Mouse (Mus musculus) kidney, embryonic 16.5 days (tissue): ENCODE measurements around the gene Ptdss2. TPM values are rescaled to one million over a fixed set of nuclear protein-coding genes. Genes with fewer than 3 reads are reported as not detected.

Experiments used
- ATAC-seq: fragments of 200-750 bp; cut with Nextera tagmentation; 2 replicates; pipeline ENCODE4 v1.8.0; 2017; ENCODE audit warnings: moderate TSS enrichment; ENCODE audit not compliant: low FRiP score, low TSS enrichment
- H3K27ac ChIP-seq: fragments of 300-500 bp; sonication (generic); 2 replicates; pipeline ENCODE4 v1.5.1; 2014; ENCODE audit warnings: low read length
- H3K27me3 ChIP-seq: fragments of 300-500 bp; sonication (generic); 2 replicates; pipeline ENCODE4 v1.6.1; 2014; ENCODE audit warnings: low read length, control low read depth, mixed read lengths; ENCODE audit not compliant: insufficient read depth
- H3K36me3 ChIP-seq: fragments of 300-500 bp; sonication (generic); 2 replicates; pipeline ENCODE4 v1.6.1; 2014; ENCODE audit warnings: low read length, control low read depth, mixed read lengths; ENCODE audit not compliant: insufficient read depth
- H3K4me1 ChIP-seq: fragments of 300-500 bp; sonication (generic); 2 replicates; pipeline ENCODE4 v1.6.1; 2014; ENCODE audit warnings: low read length, control low read depth, mixed read lengths; ENCODE audit not compliant: insufficient read depth
- H3K4me2 ChIP-seq: fragments of 300-500 bp; sonication (generic); replicated peaks from 2 replicates; pipeline ENCODE4 v1.6.1; 2014; ENCODE audit warnings: low read depth, low read length
- H3K4me3 ChIP-seq: fragments of 300-500 bp; sonication (generic); 2 replicates; pipeline ENCODE4 v1.5.1; 2014; ENCODE audit warnings: mild to moderate bottlenecking, low read length
- H3K9ac ChIP-seq: fragments of 300-500 bp; sonication (generic); replicated peaks from 2 replicates; pipeline ENCODE4 v1.6.1; 2014; ENCODE audit warnings: low read length
- H3K9me3 ChIP-seq: fragments of 300-500 bp; sonication (generic); 2 replicates; pipeline ENCODE4 v1.6.1; 2016; ENCODE audit warnings: low read length, control low read depth
- WGBS: fragments of 180-500 bp; shearing (Covaris S2); extraction: QIAGEN DNeasy Blood & Tissue Kit; methylation state at CpG from one replicate; pipeline ENCODE4 v1.1.7; 2014; 5-methylcytosine and 5-hydroxymethylcytosine counted together
- polyA plus RNA-seq: library from polyadenylated mRNA; unstranded; fragments of >200 nt; fragmentation: Nextera tagmentation; extraction: Ambion mirVana; gene quantifications from 2 replicates; pipeline ENCODE4 v1.2.1, GENCODE M21; 2015

Ptdss2 gene
- polyA plus RNA-seq, 1 experiment from 2014 or later: 85.5 TPM

DNA sequence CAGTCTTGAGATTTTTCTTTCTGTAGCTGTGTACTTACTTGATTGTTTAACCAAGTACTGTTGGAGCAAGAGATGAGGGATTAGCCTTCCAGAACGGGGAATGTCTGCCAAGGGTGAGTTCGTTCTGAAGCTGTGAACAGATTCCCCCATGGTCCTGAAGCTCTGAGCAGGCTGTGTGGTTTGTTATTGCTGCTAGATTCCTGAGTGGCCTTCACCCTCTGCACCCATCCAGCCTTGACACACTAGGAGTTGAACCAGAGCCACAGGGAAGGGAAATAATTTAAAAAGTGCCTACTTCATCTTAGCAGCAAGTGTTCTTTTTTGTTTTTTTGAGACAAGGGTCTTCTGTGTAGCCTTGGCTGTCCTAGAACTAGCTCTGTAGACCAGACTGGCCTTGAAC lies 21.7 kb downstream of the Ptdss2 start:
- Histone ChIP-seq H3K27me3 (no peaks in the 10 kb centered on the region), H3K36me3 (peaks cover 7% of the 10 kb centered on the region; the same call in 1 of the 2 replicates), H3K9ac (no peak overlapping the region), H3K4me2 (no peak overlapping the region), H3K27ac (no peak overlapping the region), H3K9me3 (no peaks in the 10 kb centered on the region), H3K4me1 (no peaks in the 10 kb centered on the region), H3K4me3 (no peak overlapping the region)
- no peak for ATAC-seq
- 87% methylated on average over 2 of the region's 2 CpGs for WGBS

GRCm38 (mm10) chr7:141144650-141145049 lies 22.5 kb downstream of the Ptdss2 start:
- ATAC-seq: no peak
- Histone ChIP-seq H3K36me3 (peaks cover 7% of the 10 kb centered on the region; the same call in 1 of the 2 replicates), H3K27ac (no peak overlapping the region), H3K4me1 (no peaks in the 10 kb centered on the region), H3K4me3 (no peak overlapping the region), H3K27me3 (no peaks in the 10 kb centered on the region), H3K9me3 (no peaks in the 10 kb centered on the region), H3K4me2 (no peak overlapping the region), H3K9ac (no peak overlapping the region)
- WGBS: 92% methylated on average over 3 of the region's 3 CpGs

GRCm38 (mm10) chr7:141145403-141145802 lies 23.2 kb downstream of the Ptdss2 start:
- Histone ChIP-seq H3K4me3 (no peak overlapping the region), H3K4me2 (no peak overlapping the region), H3K9me3 (no peaks in the 10 kb centered on the region), H3K27me3 (no peaks in the 10 kb centered on the region), H3K9ac (no peak overlapping the region), H3K27ac (no peak overlapping the region), H3K4me1 (no peaks in the 10 kb centered on the region), H3K36me3 (peaks cover 7% of the 10 kb centered on the region; the same call in 1 of the 2 replicates)
- no peak for ATAC-seq
- WGBS: 65% methylated on average over 1 of the region's 1 CpGs

GRCm38 (mm10) chr7:141146043-141146595 lies 23.9 kb downstream of the Ptdss2 start:
- Histone ChIP-seq H3K27me3 (no peaks in the 10 kb centered on the region), H3K4me2 (no peak overlapping the region), H3K4me3 (no peak overlapping the region), H3K27ac (no peak overlapping the region), H3K9me3 (no peaks in the 10 kb centered on the region), H3K36me3 (peaks cover 7% of the 10 kb centered on the region; the same call in 1 of the 2 replicates), H3K9ac (no peak overlapping the region), H3K4me1 (no peaks in the 10 kb centered on the region)
- ATAC-seq: no peak
- WGBS: 96% methylated on average over 12 of the region's 12 CpGs

DNA sequence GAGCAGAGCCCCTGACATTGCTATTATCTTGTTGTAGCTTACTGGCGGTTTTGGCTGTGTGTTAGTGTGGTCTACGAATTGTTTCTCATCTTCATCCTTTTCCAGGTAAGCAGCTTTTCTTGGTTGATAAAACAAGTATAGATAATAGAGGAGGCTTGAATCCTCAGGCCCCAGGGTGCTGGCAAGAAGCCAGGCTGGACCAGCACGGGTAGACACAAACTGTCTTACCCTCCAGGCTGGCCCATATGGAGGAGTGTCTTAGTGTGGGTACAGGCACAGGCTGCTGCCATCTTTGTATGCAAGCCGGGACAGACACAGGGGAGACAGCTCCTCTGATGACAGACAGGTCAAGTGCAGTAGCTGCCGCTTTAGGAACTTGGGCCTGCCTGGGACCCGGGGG lies 24.9 kb downstream of the Ptdss2 start:
- no peaks in the 10 kb centered on the region for H3K4me1 ChIP-seq
- no peak for ATAC-seq
- H3K9me3 ChIP-seq: no peaks in the 10 kb centered on the region
- H3K4me3 ChIP-seq: no peak overlapping the region
- no peak overlapping the region for H3K27ac ChIP-seq
- H3K4me2 ChIP-seq: no peak overlapping the region
- H3K36me3 ChIP-seq: peaks cover 15% of the 10 kb centered on the region
- 84% methylated on average over 6 of the region's 6 CpGs for WGBS
- no peaks in the 10 kb centered on the region for H3K27me3 ChIP-seq
- H3K9ac ChIP-seq: no peak overlapping the region

DNA sequence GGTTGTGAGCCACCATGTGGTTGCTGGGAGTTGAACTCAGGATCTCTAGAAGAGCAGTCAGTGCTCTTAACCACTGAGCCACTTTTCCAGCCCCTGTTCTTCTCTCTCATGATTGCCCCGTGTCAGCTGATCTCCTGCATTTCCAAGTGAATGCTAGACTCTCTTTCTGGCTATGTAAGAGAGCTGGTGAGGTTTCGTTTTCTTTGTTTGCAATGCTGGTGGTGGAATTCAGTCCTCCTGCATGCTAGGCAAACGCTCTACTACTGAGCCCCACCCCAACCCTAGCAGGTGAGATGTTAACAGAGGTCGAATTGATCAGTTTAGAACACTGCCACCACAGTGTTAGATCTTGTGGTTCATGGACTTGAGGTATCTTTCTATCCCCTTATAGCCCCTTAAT lies 26.5 kb downstream of the Ptdss2 start:
- Histone ChIP-seq H3K4me1 (no peaks in the 10 kb centered on the region), H3K4me2 (no peak overlapping the region), H3K27me3 (no peaks in the 10 kb centered on the region), H3K27ac (no peak overlapping the region), H3K9me3 (no peaks in the 10 kb centered on the region), H3K9ac (no peak overlapping the region), H3K4me3 (no peak overlapping the region), H3K36me3 (peaks cover 28% of the 10 kb centered on the region)
- WGBS: 74% methylated on average over 4 of the region's 4 CpGs
- ATAC-seq: no peak

GRCm38 (mm10) chr7:141155362-141155761 lies 33.2 kb downstream of the Ptdss2 start:
- no peak overlapping the region for H3K4me2 ChIP-seq
- H3K9me3 ChIP-seq: no peaks in the 10 kb centered on the region
- 84% methylated on average over 9 of the region's 9 CpGs for WGBS
- ATAC-seq: no peak
- H3K36me3 ChIP-seq: peaks cover 57% of the 10 kb centered on the region
- H3K27me3 ChIP-seq: no peaks in the 10 kb centered on the region
- no peaks in the 10 kb centered on the region for H3K4me1 ChIP-seq
- no peak overlapping the region for H3K4me3 ChIP-seq
- H3K27ac ChIP-seq: no peak overlapping the region
- H3K9ac ChIP-seq: no peak overlapping the region

GRCm38 (mm10) chr7:141164397-141164796 lies 42.2 kb downstream of the Ptdss2 start:
- H3K36me3 ChIP-seq: peaks cover 62% of the 10 kb centered on the region
- no peaks in the 10 kb centered on the region for H3K9me3 ChIP-seq
- H3K4me1 ChIP-seq: peaks cover 17% of the 10 kb centered on the region
- ATAC-seq: no peak
- no peak overlapping the region for H3K9ac ChIP-seq
- no peak overlapping the region for H3K27ac ChIP-seq
- H3K4me3 ChIP-seq: no peak overlapping the region
- 92% methylated on average over 7 of the region's 7 CpGs for WGBS
- H3K4me2 ChIP-seq: no peak overlapping the region
- H3K27me3 ChIP-seq: no peaks in the 10 kb centered on the region

- Histone ChIP-seq H3K36me3 (peaks cover 59% of the 10 kb centered on the region), H3K4me3 (no peak overlapping the region), H3K27me3 (no peaks in the 10 kb centered on the region), H3K9me3 (no peaks in the 10 kb centered on the region), H3K27ac (no peak overlapping the region), H3K9ac (no peak overlapping the region), H3K4me1 (peaks cover 17% of the 10 kb centered on the region), H3K4me2 (no peak overlapping the region)
- 86% methylated on average over 6 of the region's 6 CpGs for WGBS
- ATAC-seq: no peak
Observed at GRCm38 (mm10) chr7:141164850-141165249, 42.7 kb downstream of the Ptdss2 start.

- peak overlapping the region; percentile 68 for H3K4me2 ChIP-seq
- H3K4me3 ChIP-seq: peak overlapping the region; percentile 75
- H3K4me1 ChIP-seq: peaks cover 19% of the 10 kb centered on the region
- no peaks in the 10 kb centered on the region for H3K27me3 ChIP-seq
- H3K9me3 ChIP-seq: no peaks in the 10 kb centered on the region
- peaks cover 28% of the 10 kb centered on the region for H3K36me3 ChIP-seq
- ATAC-seq: peak; percentile 1; the same call in 1 of the 2 replicates
- H3K27ac ChIP-seq: peak overlapping the region; percentile 78
- peak overlapping the region; percentile 73 for H3K9ac ChIP-seq
- 14% methylated on average over 7 of the region's 7 CpGs for WGBS
Observed at GRCm38 (mm10) chr7:141167901-141168517, 45.8 kb downstream of the Ptdss2 start.
